9 mouse cellular contexts compared by ENCODE assay signal in the genomic region with DNA sequence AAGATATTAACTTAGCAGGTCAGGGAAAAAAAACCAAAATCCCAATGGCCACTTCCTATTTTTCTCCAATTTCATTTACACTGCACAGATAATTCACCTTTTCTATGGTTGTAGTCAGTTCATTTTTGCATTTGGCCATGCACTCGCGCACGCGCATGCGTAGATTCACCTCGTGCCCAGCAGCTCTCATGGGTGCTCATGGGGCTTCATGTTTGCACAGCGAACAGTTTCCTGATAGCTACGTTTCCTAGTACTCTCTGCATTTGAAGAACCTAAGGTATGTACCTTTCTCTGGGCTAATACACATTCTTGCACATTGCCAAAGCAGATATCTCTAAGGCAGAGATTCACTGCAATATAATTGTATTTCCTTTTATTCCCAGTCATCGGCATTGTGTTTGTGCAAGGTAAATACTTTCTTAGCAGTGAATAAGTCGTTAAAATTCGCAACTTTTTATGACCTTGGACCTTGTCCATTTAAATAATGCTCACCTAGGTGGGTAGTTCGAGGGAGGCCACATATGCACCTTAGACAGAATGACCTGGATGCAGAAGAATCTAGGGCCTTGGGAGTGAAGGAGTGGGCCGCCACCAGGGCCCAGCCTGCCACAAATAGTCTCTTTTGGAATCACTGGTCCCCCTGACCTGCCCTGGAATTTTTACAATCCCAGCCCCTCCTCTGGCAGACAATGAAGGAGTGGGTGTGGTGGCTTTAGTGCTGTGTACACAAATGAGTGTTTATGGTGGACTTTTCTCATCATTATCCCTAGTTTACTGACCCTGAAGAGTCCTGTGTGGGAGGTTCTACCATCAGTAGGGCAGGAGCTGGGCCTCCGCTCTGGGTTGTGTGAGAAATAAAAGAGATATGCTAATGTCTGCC. TPM values are rescaled to one million over a fixed set of nuclear protein-coding genes. Genes with fewer than 3 reads are reported as not detected.
A peak's percentile ranks its signal among the peaks of the same experiment; 100 is the strongest.
DNase-seq lines count a peak whose midpoint lies in the region; ATAC-seq lines count a peak whose summit lies in the region.
"Had no signal": no experiment of that assay in that cellular context is flagged by ENCODE, and none has a peak within 500 bp of the region (broad histone marks: within the 10 kb centered on the region; RNA-seq: fewer than 3 reads in every experiment).

No protein-coding gene starts in this region.

- peaks cover 23% of the 10 kb centered on the region for H3K4me1 ChIP-seq in midbrain, embryonic 10.5 days
- H3K4me1 ChIP-seq in midbrain, embryonic 14.5 days (ENCODE audit: control insufficient read depth, insufficient read depth, low read length), result no peaks in the 10 kb centered on the region
- 0 out of 2 replicates have a peak, but pooled peaks cover 4% of the 10 kb centered on the region for H3K4me1 ChIP-seq in hindbrain, embryonic 14.5 days (replicated peaks; ENCODE audit: control insufficient read depth, insufficient read depth, low read length)

- no peak overlapping the region; the same call in 1 of the 2 replicates for H3K4me2 ChIP-seq in midbrain, embryonic 14.5 days (ENCODE audit: low read length)
- H3K4me2 ChIP-seq in hindbrain, embryonic 14.5 days (replicated peaks), result peak overlapping the region; percentile 18; the same call in 1 of the 2 replicates

- DNase-seq in midbrain, embryonic 10.5 days (ENCODE audit: low spot score), result no peak
- DNase-seq in midbrain, embryonic 14.5 days, result no peak
- DNase-seq in hindbrain, embryonic 14.5 days (ENCODE audit: low spot score), result no peak
- peak; percentile 73 for DNase-seq in lung, postnatal 25 days (ENCODE audit: low spot score)
- DNase-seq in left cerebral cortex, postnatal 10 days (ENCODE audit: extremely low spot score in 1 of 2, low spot score in 2 of 2), result no peak
- no peak for DNase-seq in frontal cortex, postnatal 25 days (ENCODE audit: low spot score in 2 of 2)
- no peak for DNase-seq in urinary bladder, postnatal 10 days (ENCODE audit: low spot score)

- peaks cover 5% of the 10 kb centered on the region; the same call in 1 of the 2 replicates for H3K27me3 ChIP-seq in midbrain, embryonic 10.5 days (ENCODE audit: low read depth, poor library complexity, severe bottlenecking)
- no peaks in the 10 kb centered on the region for H3K27me3 ChIP-seq in midbrain, embryonic 14.5 days (ENCODE audit: control insufficient read depth, insufficient read depth, low read length)
- H3K27me3 ChIP-seq in hindbrain, embryonic 14.5 days (ENCODE audit: control insufficient read depth, insufficient read depth, low read length), result no peaks in the 10 kb centered on the region

- H3K27ac ChIP-seq in midbrain, embryonic 10.5 days (replicated peaks), result peak overlapping the region; percentile 59; the same call in 1 of the 2 replicates
- no peak overlapping the region for H3K27ac ChIP-seq in midbrain, embryonic 14.5 days (replicated peaks; ENCODE audit: low read depth, low read length)
- no peak overlapping the region for H3K27ac ChIP-seq in hindbrain, embryonic 14.5 days

- intact Hi-C loops in left cerebral cortex, postnatal 10 days (cut with DNase I), result loop anchor here (5.0 to 10.0 kb wide), 2 partner anchors 89 to 227 kb away; partner anchors contain the start of gene Lrrn4cl

- no peaks in the 10 kb centered on the region for H3K36me3 ChIP-seq in midbrain, embryonic 10.5 days
- H3K36me3 ChIP-seq in midbrain, embryonic 14.5 days (ENCODE audit: control insufficient read depth, insufficient read depth, low read length), result no peaks in the 10 kb centered on the region
- no peaks in the 10 kb centered on the region for H3K36me3 ChIP-seq in hindbrain, embryonic 14.5 days (replicated peaks; ENCODE audit: control insufficient read depth, insufficient read depth)

- ATAC-seq in midbrain, embryonic 14.5 days (ENCODE audit: low FRiP score, low TSS enrichment), result no peak
- ATAC-seq in hindbrain, embryonic 14.5 days (ENCODE audit: low FRiP score), result no peak

- H3K4me3 ChIP-seq in midbrain, embryonic 10.5 days, result no peak overlapping the region
- H3K4me3 ChIP-seq in midbrain, embryonic 14.5 days (replicated peaks; ENCODE audit: low read depth, low read length), result no peak overlapping the region
- H3K4me3 ChIP-seq in hindbrain, embryonic 14.5 days (replicated peaks; ENCODE audit: low read length), result no peak overlapping the region

- H3K9me3 ChIP-seq in midbrain, embryonic 10.5 days (replicated peaks), result no peaks in the 10 kb centered on the region
- no peaks in the 10 kb centered on the region for H3K9me3 ChIP-seq in midbrain, embryonic 14.5 days (ENCODE audit: control insufficient read depth, low read length)
- H3K9me3 ChIP-seq in hindbrain, embryonic 14.5 days (ENCODE audit: control insufficient read depth, low read length), result no peaks in the 10 kb centered on the region

- H3K9ac ChIP-seq in midbrain, embryonic 14.5 days (replicated peaks; ENCODE audit: low read length), result no peak overlapping the region
- no peak overlapping the region for H3K9ac ChIP-seq in hindbrain, embryonic 14.5 days

- 88% methylated on average over 14 of the region's 14 CpGs for WGBS in midbrain, embryonic 10.5 days
- WGBS in midbrain, embryonic 14.5 days, result 85% methylated on average over 14 of the region's 14 CpGs
- 87% methylated on average over 14 of the region's 14 CpGs for WGBS in hindbrain, embryonic 14.5 days

RNA-seq across cellular contexts. Expression of gene Scgb1a1, which starts 6.2 kb away (rescaled TPM):
- polyA plus RNA-seq in midbrain, embryonic 10.5 days (2016; fragmentation: Nextera tagmentation; extraction: Ambion mirVana), result not detected in 2 replicates
- not detected in 2 replicates for polyA plus RNA-seq in midbrain, embryonic 14.5 days (2014; fragmentation: Nextera tagmentation; extraction: Ambion mirVana)
- polyA plus RNA-seq in hindbrain, embryonic 14.5 days (2014; fragmentation: Nextera tagmentation; extraction: Ambion mirVana), result not detected in 2 replicates
- total RNA-seq in left cerebral cortex, postnatal 10 days (2021), result not detected
- total RNA-seq: left cerebral cortex, adult 18-20 months had no signal
- polyA plus RNA-seq: cerebellum, adult 2 months had no signal

RNA-seq across cellular contexts. Expression of gene Asrgl1, which starts 53.9 kb away (rescaled TPM):
- polyA plus RNA-seq in midbrain, embryonic 10.5 days (2016; fragmentation: Nextera tagmentation; extraction: Ambion mirVana), result 14.8 and 16.8 TPM in 2 replicates
- polyA plus RNA-seq in midbrain, embryonic 14.5 days (2014; fragmentation: Nextera tagmentation; extraction: Ambion mirVana), result 15.0 and 17.5 TPM in 2 replicates
- 27.0 and 32.2 TPM in 2 replicates for polyA plus RNA-seq in hindbrain, embryonic 14.5 days (2014; fragmentation: Nextera tagmentation; extraction: Ambion mirVana)
- 10 to 100 TPM; 86.4 to 86.9 TPM for total RNA-seq in left cerebral cortex, postnatal 10 days (2021)
